Mouse (Mus musculus) MEL (cell line): Measurements from ENCODE around the gene Samsn1. TPM values are rescaled to one million over a fixed set of nuclear protein-coding genes. Genes with fewer than 3 reads are reported as not detected.
A peak's percentile ranks its signal among the peaks of the same experiment; 100 is the strongest.

Source experiments
- DNase-seq: peaks from one replicate; pipeline ENCODE4 v3.0.0; 2011; ENCODE audit warnings: low read depth, low spot score
- H3K27ac ChIP-seq: 2 replicates; pipeline ENCODE4 v1.5.1; 2012; ENCODE audit warnings: low read depth, mild to moderate bottlenecking, control low read depth, low read length, moderate library complexity; ENCODE audit not compliant: control insufficient read depth
- H3K27me3 ChIP-seq, 2 experiments: fragments of 150-350 bp in 1 of 2; sonication (generic) in 1 of 2; 2 replicates each; pipeline ENCODE4 v1.6.1; 2012; ENCODE audit warnings: low read length in 2 of 2, mild to moderate bottlenecking in 2 of 2, improper control_type of control experiment in 1 of 2, moderate library complexity in 1 of 2; ENCODE audit not compliant: insufficient read depth in 2 of 2, control insufficient read depth in 1 of 2
- H3K36me3 ChIP-seq, 2 experiments: 2 replicates each; pipeline ENCODE4 v1.6.1; 2012 to 2014; ENCODE audit warnings: low read length in 2 of 2, improper control_type of control experiment in 1 of 2, inconsistent platforms in 1 of 2, mild to moderate bottlenecking in 1 of 2; ENCODE audit not compliant: insufficient read depth in 2 of 2, control insufficient read depth in 1 of 2
- H3K4me1 ChIP-seq, 2 experiments: fragments of 150-350 bp in 1 of 2; sonication (generic) in 1 of 2; 2 replicates each; pipeline ENCODE4 v1.6.1; 2012; ENCODE audit warnings: low read length in 2 of 2, improper control_type of control experiment in 1 of 2, mild to moderate bottlenecking in 1 of 2; ENCODE audit not compliant: insufficient read depth in 2 of 2, control insufficient read depth in 1 of 2
- H3K4me3 ChIP-seq, 2 experiments: fragments of 150-350 bp in 1 of 2; sonication (generic) in 1 of 2; 2 replicates each; pipeline ENCODE4 v1.5.1; 2012; ENCODE audit warnings: low read depth in 2 of 2, low read length in 2 of 2, mild to moderate bottlenecking in 2 of 2, moderate library complexity in 2 of 2, control low read depth in 1 of 2, improper control_type of control experiment in 1 of 2; ENCODE audit not compliant: control insufficient read depth in 1 of 2, insufficient read depth in 1 of 2
- H3K79me2 ChIP-seq: 2 replicates; pipeline ENCODE4 v1.6.1; 2012; ENCODE audit warnings: mild to moderate bottlenecking, low read length, moderate library complexity; ENCODE audit not compliant: control insufficient read depth, poor library complexity, insufficient read depth
- H3K9ac ChIP-seq: 2 replicates; pipeline ENCODE4 v1.6.1; 2012; ENCODE audit warnings: low read depth, mild to moderate bottlenecking, control low read depth, low read length, moderate library complexity; ENCODE audit not compliant: control insufficient read depth, poor library complexity, severe bottlenecking
- H3K9me3 ChIP-seq: fragments of 150-350 bp; sonication (generic); replicated peaks from 2 replicates; pipeline ENCODE4 v1.6.1; 2012; ENCODE audit warnings: mild to moderate bottlenecking, low read length, improper control_type of control experiment, moderate library complexity; ENCODE audit not compliant: insufficient read depth
- BHLHE40 ChIP-seq: IDR thresholded peaks from 2 replicates; pipeline ENCODE4 v1.6.1; 2012; ENCODE audit warnings: low read depth, mild to moderate bottlenecking, inconsistent platforms, low read length, improper control_type of control experiment, borderline replicate concordance
- EP300 ChIP-seq, 2 experiments: IDR thresholded peaks; 2 replicates each; pipeline ENCODE4 v1.6.1; 2011; ENCODE audit warnings: improper control_type of control experiment in 2 of 2, low read length in 2 of 2, low read depth in 1 of 2, mild to moderate bottlenecking in 1 of 2
- ETS1 ChIP-seq: IDR thresholded peaks from 2 replicates; pipeline ENCODE4 v1.6.1; 2012; ENCODE audit warnings: low read depth, mild to moderate bottlenecking, inconsistent platforms, low read length, improper control_type of control experiment, moderate library complexity
- GATA1 ChIP-seq: IDR thresholded peaks from 2 replicates; pipeline ENCODE4 v1.6.1; 2011; ENCODE audit warnings: low read depth, low read length, improper control_type of control experiment
- JUND ChIP-seq: IDR thresholded peaks from 2 replicates; pipeline ENCODE4 v1.6.1; 2011; ENCODE audit warnings: low read depth, mild to moderate bottlenecking, improper control_type of control experiment, low read length
- KAT2A ChIP-seq: conservative IDR thresholded peaks from 2 replicates; pipeline ENCODE4 v1.6.1; 2012; ENCODE audit warnings: low read depth, low read length, improper control_type of control experiment, inconsistent platforms
- MAFK ChIP-seq: IDR thresholded peaks from 2 replicates; pipeline ENCODE4 v1.6.1; 2011; ENCODE audit warnings: low read depth, mild to moderate bottlenecking, low read length, improper control_type of control experiment, borderline replicate concordance
- MAX ChIP-seq: IDR thresholded peaks from 2 replicates; pipeline ENCODE4 v1.6.1; 2011; ENCODE audit warnings: low read length, improper control_type of control experiment
- MAZ ChIP-seq: IDR thresholded peaks from 2 replicates; pipeline ENCODE4 v1.6.1; 2012; ENCODE audit warnings: low read depth, mild to moderate bottlenecking, inconsistent platforms, low read length, improper control_type of control experiment
- MYB ChIP-seq: IDR thresholded peaks from 2 replicates; pipeline ENCODE4 v1.6.1; 2011; ENCODE audit warnings: mild to moderate bottlenecking, low read depth, low read length, improper control_type of control experiment
- NRF1 ChIP-seq: IDR thresholded peaks from 2 replicates; pipeline ENCODE4 v1.6.1; 2014; ENCODE audit warnings: low read depth, mild to moderate bottlenecking, inconsistent platforms, low read length, improper control_type of control experiment, moderate library complexity; ENCODE audit not compliant: poor library complexity, insufficient read depth, severe bottlenecking
- POLR2A ChIP-seq, 2 experiments: IDR thresholded peaks; 2 replicates each; pipeline ENCODE4 v1.6.1; 2011 to 2012; ENCODE audit warnings: low read length in 2 of 2, mild to moderate bottlenecking in 2 of 2, control low read depth in 1 of 2, improper control_type of control experiment in 1 of 2, low read depth in 1 of 2, moderate library complexity in 1 of 2; ENCODE audit not compliant: control insufficient read depth in 1 of 2, insufficient read depth in 1 of 2, poor library complexity in 1 of 2
- POLR2AphosphoS5 ChIP-seq: IDR thresholded peaks from 2 replicates; pipeline ENCODE4 v1.6.1; 2012; ENCODE audit warnings: low read depth, borderline replicate concordance, mild to moderate bottlenecking, inconsistent platforms, low read length, moderate library complexity, mixed read lengths
- TAL1 ChIP-seq: IDR thresholded peaks from 2 replicates; pipeline ENCODE4 v1.6.1; 2012; ENCODE audit warnings: mild to moderate bottlenecking, inconsistent platforms, low read length, moderate library complexity, mixed read lengths
- USF1 ChIP-seq: IDR thresholded peaks from 2 replicates; pipeline ENCODE4 v1.6.1; 2014; ENCODE audit warnings: low read depth, mild to moderate bottlenecking, inconsistent platforms, low read length, improper control_type of control experiment, moderate library complexity
- ZMIZ1 ChIP-seq: IDR thresholded peaks from 2 replicates; pipeline ENCODE4 v1.6.1; 2012; ENCODE audit warnings: low read depth, mild to moderate bottlenecking, inconsistent platforms, low read length, improper control_type of control experiment, moderate library complexity
- polyA plus RNA-seq, 2 experiments: library from polyadenylated mRNA; stranded (reverse) in 1 of 2; unstranded in 1 of 2; fragments of >175 nt in 1 of 2; fragments of >200 nt in 1 of 2; gene quantifications; 2 replicates each; pipeline versions ENCODE4 v1.2.1 to v1.2.4; 2012; ENCODE audit warnings: low replicate concordance in 2 of 2, low read depth in 1 of 2; ENCODE audit not compliant: insufficient read length in 2 of 2, insufficient read depth in 1 of 2, missing spikeins in 1 of 2
- total RNA-seq: library from RNA; depleted of rRNA; stranded (reverse); fragments of 300-350 nt; gene quantifications from 2 replicates; pipeline ENCODE4 v1.2.3, GENCODE M21; 2012

Gene Samsn1
- total and polyA plus RNA-seq, 3 experiments = 55.2 to 205 (median 63.0) TPM

GRCm38 (mm10) chr16:75908635-75909494, 113.2 kb downstream of the Samsn1 start (continued):
- TF ChIP-seq ZMIZ1 (peak; percentile 92), MYB (peak; percentile 67; the same call in 1 of the 2 replicates), POLR2AphosphoS5 (peak; percentile 80), KAT2A (no peak), MAFK (no peak), BHLHE40 (peak; percentile 95)

DNA sequence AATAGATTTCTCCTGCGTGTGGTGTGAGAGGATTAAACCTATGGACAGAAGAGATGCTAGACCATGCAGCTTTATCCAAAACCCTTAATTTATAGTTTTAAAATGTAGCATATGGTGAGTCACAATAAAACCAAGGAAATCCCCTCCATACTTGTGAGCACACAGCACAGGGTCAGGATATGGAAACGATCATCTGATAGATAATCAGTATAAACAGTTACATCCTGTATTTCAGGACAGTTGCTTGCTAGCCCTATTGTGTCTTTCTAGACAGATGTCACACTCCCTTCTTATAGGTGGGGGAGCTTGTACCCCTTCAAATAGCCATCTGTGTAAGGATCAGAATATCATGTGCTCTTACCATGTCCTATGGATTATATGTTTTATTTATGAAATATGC, 115.3 kb downstream of the Samsn1 start:
- Histone ChIP-seq H3K27me3 (no peaks in the 10 kb centered on the region), H3K4me3 (peak overlapping the region in 1 of 2 experiments; percentile 66; a peak in 2 of 4 replicates), H3K27ac (peak overlapping the region; percentile 15; the same call in 1 of the 2 replicates), H3K4me1 (peaks cover 13 to 23% of the 10 kb centered on the region in 2 experiments), H3K79me2 (peaks cover 32% of the 10 kb centered on the region), H3K9ac (peak overlapping the region; percentile 67; the same call in 1 of the 2 replicates), H3K36me3 (peaks cover 4 to 37% of the 10 kb centered on the region in 2 experiments), H3K9me3 (no peaks in the 10 kb centered on the region)
- DNase-seq = peak; percentile 42
- TF ChIP-seq EP300 (IDR thresholded peaks at IDR 0.05; ENCODE audit: low read depth in 1 of 2, low read length in 2 of 2) = peak in 1 of 2 experiments; percentile 47; a peak in 2 of 4 replicates
- peak; percentile 44; the same call in 1 of the 2 replicates for TF ChIP-seq ETS1
- no peak for TF ChIP-seq MYB
- no peak for TF ChIP-seq NRF1
- TF ChIP-seq GATA1 = 0 out of 2 replicates have a peak, but pooled peaks have one; percentile 27

GRCm38 (mm10) chr16:75906260-75906659, 115.8 kb downstream of the Samsn1 start:
- no peaks in the 10 kb centered on the region for H3K27me3 ChIP-seq
- peaks cover 13 to 28% of the 10 kb centered on the region in 2 experiments for H3K4me1 ChIP-seq
- peak overlapping the region; percentile 11 to 66; a peak in 3 of 4 replicates for H3K4me3 ChIP-seq
- H3K27ac ChIP-seq = 0 out of 2 replicates have a peak overlapping the region, but pooled peaks have one; percentile 1
- H3K9ac ChIP-seq = 0 out of 2 replicates have a peak overlapping the region, but pooled peaks have one; percentile 12
- no peak for DNase-seq
- TF ChIP-seq MAX = no peak
- no peak for TF ChIP-seq MAZ
- no peak for TF ChIP-seq POLR2A (IDR thresholded peaks at IDR 0.05; ENCODE audit: control insufficient read depth in 1 of 2, insufficient read depth in 1 of 2, low read depth in 1 of 2, low read length in 2 of 2, poor library complexity in 1 of 2)
- TF ChIP-seq TAL1 = no peak
- TF ChIP-seq JUND = no peak
- TF ChIP-seq POLR2AphosphoS5 = no peak
- no peak for TF ChIP-seq USF1
- no peak for TF ChIP-seq MYB
- TF ChIP-seq, all 39 proteins: peak for 0
- H3K79me2 ChIP-seq = peaks cover 32% of the 10 kb centered on the region
- peaks cover 6 to 40% of the 10 kb centered on the region in 2 experiments for H3K36me3 ChIP-seq
- no peaks in the 10 kb centered on the region for H3K9me3 ChIP-seq
